Mouse (Mus musculus) E14TG2a.4 (cell line): ENCODE data around the gene Olfr1513.
"Not testable (repeated sequence)": the region's sequence is repeated elsewhere in the genome, so short reads cannot be mapped to it uniquely, and the experiment has no call there.

Source experiments
- H3K27me3 ChIP-seq: 2 replicates; pipeline ENCODE4 v1.6.1; 2014; ENCODE audit warnings: low read length, control low read depth; ENCODE audit not compliant: insufficient read depth
- H3K36me3 ChIP-seq: 2 replicates; pipeline ENCODE4 v1.6.1; 2014; ENCODE audit warnings: low read length, control low read depth; ENCODE audit not compliant: insufficient read depth
- H3K4me1 ChIP-seq: replicated peaks from 2 replicates; pipeline ENCODE4 v1.6.1; 2014; ENCODE audit warnings: low read depth, low read length, control low read depth
- H3K4me3 ChIP-seq: replicated peaks from 2 replicates; pipeline ENCODE4 v1.5.1; 2014; ENCODE audit warnings: mild to moderate bottlenecking, low read length
- H3K9me3 ChIP-seq: 2 replicates; pipeline ENCODE4 v1.6.1; 2014; ENCODE audit warnings: low read length, control low read depth
- CTCF ChIP-seq: conservative IDR thresholded peaks from 2 replicates; pipeline ENCODE4 v1.5.1; 2014; ENCODE audit warnings: low read length
- NANOG ChIP-seq: IDR thresholded peaks from 2 replicates; pipeline ENCODE4 v1.6.1; 2014; ENCODE audit warnings: borderline replicate concordance, low read length, mixed read lengths
- POU5F1 ChIP-seq: IDR thresholded peaks from 2 replicates; pipeline ENCODE4 v1.6.1; 2014; ENCODE audit warnings: low read length, borderline replicate concordance

Olfr1513 gene

DNA sequence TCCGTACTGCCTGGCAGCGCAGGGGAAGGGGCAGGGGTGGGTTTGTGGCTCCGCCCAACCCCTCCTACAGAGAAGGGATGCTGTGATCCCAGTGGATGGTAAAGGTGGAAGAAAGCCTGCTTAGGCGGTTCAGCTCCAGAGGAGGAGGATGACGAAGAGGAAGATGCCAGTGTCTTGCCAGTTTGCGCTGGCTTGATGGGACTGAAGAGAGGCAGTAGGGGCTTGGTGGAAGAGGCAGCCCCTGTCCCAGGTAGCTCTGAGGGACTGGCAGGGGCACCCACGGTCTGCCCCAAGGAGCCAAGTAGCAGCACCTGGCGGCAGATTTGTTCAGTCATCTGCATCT is 41.4 kb downstream of the Olfr1513 start:
- H3K9me3 ChIP-seq, result no peaks in the 10 kb centered on the region
- TF ChIP-seq NANOG (no peak), POU5F1 (no peak), CTCF (no peak)
- H3K4me3 ChIP-seq, result peak overlapping the region; percentile 90
- peaks cover 49% of the 10 kb centered on the region for H3K4me1 ChIP-seq
- peaks cover 47% of the 10 kb centered on the region for H3K27me3 ChIP-seq
- H3K36me3 ChIP-seq, result peaks cover 6% of the 10 kb centered on the region; the same call in 1 of the 2 replicates

DNA sequence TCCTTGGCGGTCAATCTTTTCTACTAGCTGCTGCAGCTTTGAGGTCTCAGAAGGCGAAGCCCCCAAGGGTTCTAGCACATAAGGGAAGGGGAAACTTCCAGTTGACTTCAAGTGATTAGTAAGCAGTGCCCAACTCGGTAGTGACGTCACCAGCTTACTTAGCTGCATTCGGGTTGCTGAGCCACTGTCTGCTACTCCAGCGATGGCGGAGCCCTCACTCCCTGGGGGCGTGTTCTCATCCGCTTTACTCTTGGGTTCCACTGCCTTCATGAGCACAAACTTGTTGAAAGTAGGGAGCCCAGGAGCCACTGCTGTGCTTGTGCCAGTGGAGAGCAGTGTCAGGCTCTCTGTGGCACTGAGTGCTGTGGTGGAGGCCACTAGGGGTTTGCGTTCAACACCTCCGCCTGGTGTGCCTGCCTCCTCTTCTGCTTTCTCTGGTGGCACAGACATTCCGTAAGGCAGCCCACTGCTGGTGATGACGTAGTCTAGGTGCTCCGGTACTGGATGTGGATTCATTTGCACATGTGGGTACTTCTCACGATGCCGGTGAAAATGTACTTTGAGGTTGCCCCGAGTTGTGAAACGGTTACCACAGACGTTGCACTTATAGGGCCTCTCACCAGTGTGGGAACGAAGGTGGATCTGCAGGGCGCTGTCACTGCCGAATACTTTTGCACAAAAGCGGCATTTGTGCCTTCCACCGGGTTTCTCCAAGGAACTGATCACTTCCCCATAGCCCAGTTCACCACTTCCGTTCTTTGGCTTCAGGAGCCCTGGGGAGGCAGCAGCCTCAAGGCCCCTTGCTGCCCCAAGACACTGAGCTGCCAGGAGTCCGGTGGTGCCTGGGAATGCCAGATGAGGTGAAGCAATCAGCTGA is 42.0 kb downstream of the Olfr1513 start:
- Histone ChIP-seq H3K36me3 (peaks cover 6% of the 10 kb centered on the region; the same call in 1 of the 2 replicates), H3K4me1 (peaks cover 43% of the 10 kb centered on the region), H3K9me3 (no peaks in the 10 kb centered on the region), H3K27me3 (peaks cover 47% of the 10 kb centered on the region), H3K4me3 (peak overlapping the region; percentile 90)
- TF ChIP-seq NANOG (no peak), POU5F1 (no peak), CTCF (no peak)

- H3K36me3 ChIP-seq, result peaks cover 6% of the 10 kb centered on the region; the same call in 1 of the 2 replicates
- H3K4me3 ChIP-seq, result no peak overlapping the region
- no peaks in the 10 kb centered on the region for H3K9me3 ChIP-seq
- H3K27me3 ChIP-seq, result peaks cover 47% of the 10 kb centered on the region
- TF ChIP-seq NANOG, result no peak
- TF ChIP-seq CTCF, result no peak
- TF ChIP-seq POU5F1, result no peak
- H3K4me1 ChIP-seq, result peaks cover 45% of the 10 kb centered on the region
Observed at GRCm38 (mm10) chr14:52310906-52311305, 45.3 kb downstream of the Olfr1513 start.

GRCm38 (mm10) chr14:52310343-52310742 is 45.9 kb downstream of the Olfr1513 start:
- TF ChIP-seq CTCF, result peak; percentile 47
- H3K4me1 ChIP-seq, result peaks cover 43% of the 10 kb centered on the region

GRCm38 (mm10) chr14:52306100-52306499 is 50.1 kb downstream of the Olfr1513 start:
- TF ChIP-seq POU5F1 (no peak), NANOG (no peak), CTCF (no peak)
- H3K27me3 ChIP-seq, result no peaks in the 10 kb centered on the region
- no peaks in the 10 kb centered on the region for H3K9me3 ChIP-seq
- peaks cover 13% of the 10 kb centered on the region for H3K36me3 ChIP-seq
- H3K4me3 ChIP-seq, result no peak overlapping the region
- peaks cover 24% of the 10 kb centered on the region for H3K4me1 ChIP-seq

More at GRCm38 (mm10) chr14:52310343-52310742, 45.9 kb downstream of the Olfr1513 start:
- H3K9me3 ChIP-seq, H3K4me3 ChIP-seq, H3K36me3 ChIP-seq: not testable (repeated sequence)
- H3K27me3 ChIP-seq, result peaks cover 41% of the 10 kb centered on the region

- H3K9me3 ChIP-seq, result no peaks in the 10 kb centered on the region
- peak within 1 kb of the TSS; percentile 90 for H3K4me3 ChIP-seq
- no peak for TF ChIP-seq NANOG
- TF ChIP-seq CTCF, result no peak
- TF ChIP-seq POU5F1, result no peak
- H3K4me1 ChIP-seq, result peaks cover 24% of the 10 kb centered on the region
- H3K27me3 ChIP-seq, result no peaks in the 10 kb centered on the region
- H3K36me3 ChIP-seq, result peaks cover 23% of the 10 kb centered on the region
Observed at GRCm38 (mm10) chr14:52304644-52305271, 51.5 kb downstream of the Olfr1513 start, which contains the start of gene Mettl3. Gene Mettl3 (minus strand): TSS chr14:52305128.

DNA sequence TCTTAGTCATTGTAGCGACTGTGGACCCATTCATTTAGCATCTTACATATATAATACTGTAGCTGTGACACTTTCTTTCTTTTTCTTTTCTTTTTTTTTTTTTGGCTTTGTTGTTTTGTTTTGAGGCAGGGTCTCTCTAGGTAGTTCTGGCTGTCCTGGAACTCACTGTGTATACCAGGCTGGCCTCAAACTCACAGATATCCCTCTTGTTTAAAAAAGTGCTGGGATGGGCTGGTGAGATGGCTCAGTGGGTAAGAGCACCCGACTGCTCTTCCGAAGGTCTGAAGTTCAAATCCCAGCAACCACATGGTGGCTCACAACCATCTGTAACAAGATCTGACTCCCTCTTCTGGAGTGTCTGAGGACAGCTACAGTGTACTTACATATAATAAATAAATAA is 52.7 kb downstream of the Olfr1513 start:
- not testable (repeated sequence) for H3K27me3 ChIP-seq, H3K9me3 ChIP-seq, H3K4me3 ChIP-seq
- H3K4me1 ChIP-seq, result peaks cover 24% of the 10 kb centered on the region
- peaks cover 35% of the 10 kb centered on the region for H3K36me3 ChIP-seq
